Mouse (Mus musculus): ENCODE data around the gene Rab3il1.

- no peak for TF ChIP-seq MAFK (IDR thresholded peaks at IDR 0.05; ENCODE audit: borderline replicate concordance, low read depth, low read length)
- TF ChIP-seq POLR2AphosphoS2 (IDR thresholded peaks at IDR 0.05; ENCODE audit: low read length) = no peak
- TF ChIP-seq TAL1 (IDR thresholded peaks at IDR 0.05; ENCODE audit: low read length) = no peak
- TF ChIP-seq CHD2 (IDR thresholded peaks at IDR 0.05; ENCODE audit: low read length) = no peak
- no peak for TF ChIP-seq HCFC1 (IDR thresholded peaks at IDR 0.05; ENCODE audit: low read depth, low read length)
- no peak for TF ChIP-seq TBP (IDR thresholded peaks at IDR 0.05; ENCODE audit: low read depth, low read length)
These were observed 57.5 kb downstream of the Rab3il1 start for GRCm38 (mm10) chr19:10058876-10059427.

All from MEL (cell line).